Mouse (Mus musculus) monocyte, adult 5-6 weeks (primary cell): ENCODE results near the gene Pip5k1b. TPM values are rescaled to one million over a fixed set of nuclear protein-coding genes. Genes with fewer than 3 reads are reported as not detected.
A peak's percentile ranks its signal among the peaks of the same experiment; 100 is the strongest.
"Not testable (repeated sequence)": the region's sequence is repeated elsewhere in the genome, so short reads cannot be mapped to it uniquely, and the experiment has no call there.

ENCODE experiments used
- ATAC-seq: fragments of 153-309, 156-312 bp; replicated peaks from 2 replicates; pipeline ENCODE4 v1.8.0; 2017; ENCODE audit warnings: mild to moderate bottlenecking; ENCODE audit not compliant: low TSS enrichment, insufficient number of reproducible peaks, severe bottlenecking, poor library complexity, low FRiP score
- total RNA-seq: library from RNA; stranded (forward); fragments of 200-1000, 200-491, 200-594 nt; gene quantifications from 3 replicates; pipeline ENCODE4 v1.2.3, GENCODE M21; 2017

Pip5k1b gene
- 1.5 to 5.6 TPM (median 3.0 TPM) in 3 replicates for total RNA-seq

- 0 out of 2 replicates have a peak, but pooled peaks have one; percentile 21 for ATAC-seq
Observed at GRCm38 (mm10) chr19:24555466-24555903, at the start of gene Pip5k1b. Gene Pip5k1b (minus strand): TSS chr19:24555872.

DNA sequence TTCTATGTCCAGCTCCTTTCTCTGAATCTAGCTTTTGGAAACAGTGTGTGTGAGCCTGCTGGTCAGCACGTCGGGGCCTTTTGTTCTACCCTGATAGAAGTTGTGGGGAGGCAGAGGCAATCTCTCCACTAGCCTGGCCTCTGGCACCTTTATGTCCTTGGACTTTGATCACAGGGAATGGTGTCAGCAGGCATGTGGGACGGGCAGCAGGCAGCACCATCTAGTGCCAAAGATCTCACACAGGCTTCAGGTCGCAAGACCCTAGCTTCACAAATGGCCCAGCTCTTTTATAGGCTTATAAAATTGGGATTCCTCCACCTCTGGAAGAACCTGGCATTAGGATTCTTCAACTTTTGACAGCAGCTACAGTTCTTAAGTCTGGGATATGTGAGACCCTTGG is 48.4 kb upstream of the Pip5k1b start:
- no peak for ATAC-seq

DNA sequence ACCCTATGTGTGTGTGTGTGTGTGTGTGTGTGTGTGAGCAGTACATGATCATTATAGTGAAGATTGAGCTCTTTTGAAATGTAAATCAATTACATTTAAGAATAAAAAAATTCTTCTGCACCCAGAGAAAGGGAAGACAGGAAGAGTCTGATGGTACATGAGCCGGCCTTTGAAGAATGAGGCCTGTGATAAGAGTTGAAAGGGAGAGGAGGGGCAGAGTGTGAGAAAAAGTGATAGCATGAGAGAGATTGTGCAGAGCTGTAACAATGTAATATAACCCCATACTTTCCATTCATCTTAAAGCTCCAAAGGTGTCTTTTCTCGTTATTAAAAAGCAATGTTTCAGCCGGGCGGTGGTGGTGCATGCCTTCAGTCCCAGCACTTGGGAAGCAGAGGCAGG is 47.8 kb upstream of the Pip5k1b start:
- ATAC-seq: no peak

DNA sequence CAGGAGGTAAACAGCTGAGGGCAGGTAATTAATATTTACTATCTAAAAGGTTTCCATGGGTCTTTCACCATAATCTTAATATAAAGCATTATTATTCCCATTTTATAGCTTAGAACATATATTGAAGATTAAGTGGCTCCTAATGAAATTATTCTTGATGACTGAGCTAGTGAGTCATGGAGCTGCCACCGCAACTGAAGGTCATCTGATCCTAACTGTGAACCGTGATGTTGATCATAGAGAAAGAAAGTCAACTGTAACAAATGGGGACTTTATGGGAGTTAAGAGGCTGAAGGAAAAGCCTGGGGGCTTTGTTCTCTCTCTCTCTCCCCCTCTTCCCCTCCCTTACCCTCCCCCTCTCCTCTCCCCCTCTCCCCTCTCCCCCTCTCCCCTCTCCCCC is 31.1 kb upstream of the Pip5k1b start:
- no peak for ATAC-seq

- ATAC-seq: no peak
Observed at GRCm38 (mm10) chr19:24585171-24585570, 29.5 kb upstream of the Pip5k1b start.

DNA sequence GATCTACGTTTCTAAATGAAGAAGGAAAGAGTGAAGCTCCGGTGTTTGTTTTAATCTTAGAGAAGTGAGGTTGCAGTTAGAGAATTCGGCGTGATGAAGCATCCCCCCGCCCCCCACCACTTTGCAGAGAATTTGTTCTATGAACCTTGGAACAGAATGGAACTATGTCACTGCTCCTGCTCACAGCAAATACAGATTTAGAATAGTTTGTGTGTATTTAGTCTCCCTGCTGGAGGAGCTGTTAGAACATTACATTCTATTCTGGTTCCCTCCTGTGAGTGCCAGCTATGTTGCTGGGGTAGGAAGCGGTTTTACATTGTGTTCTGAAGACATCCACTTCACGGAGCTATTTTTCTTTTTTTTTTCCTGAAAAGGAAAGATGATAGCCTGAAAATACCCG is 28.3 kb upstream of the Pip5k1b start:
- no peak for ATAC-seq

GRCm38 (mm10) chr19:24576125-24576524 is 20.5 kb upstream of the Pip5k1b start:
- no peak for ATAC-seq

GRCm38 (mm10) chr19:24571756-24572181 is 16.1 kb upstream of the Pip5k1b start:
- no peak for ATAC-seq

GRCm38 (mm10) chr19:24570969-24571368 is 15.3 kb upstream of the Pip5k1b start:
- no peak for ATAC-seq

GRCm38 (mm10) chr19:24557456-24557855 is 1.8 kb upstream of the Pip5k1b start:
- ATAC-seq: no peak

- no peak for ATAC-seq
Observed at GRCm38 (mm10) chr19:24556585-24556966, 904 bp upstream of the Pip5k1b start.

GRCm38 (mm10) chr19:24555904-24556584 is 372 bp upstream of the Pip5k1b start:
- ATAC-seq: peak; percentile 66

- ATAC-seq: no peak
Observed at GRCm38 (mm10) chr19:24554911-24555465, 684 bp downstream of the Pip5k1b start.

- ATAC-seq: no peak
Observed at GRCm38 (mm10) chr19:24554425-24554824, 1.2 kb downstream of the Pip5k1b start.

DNA sequence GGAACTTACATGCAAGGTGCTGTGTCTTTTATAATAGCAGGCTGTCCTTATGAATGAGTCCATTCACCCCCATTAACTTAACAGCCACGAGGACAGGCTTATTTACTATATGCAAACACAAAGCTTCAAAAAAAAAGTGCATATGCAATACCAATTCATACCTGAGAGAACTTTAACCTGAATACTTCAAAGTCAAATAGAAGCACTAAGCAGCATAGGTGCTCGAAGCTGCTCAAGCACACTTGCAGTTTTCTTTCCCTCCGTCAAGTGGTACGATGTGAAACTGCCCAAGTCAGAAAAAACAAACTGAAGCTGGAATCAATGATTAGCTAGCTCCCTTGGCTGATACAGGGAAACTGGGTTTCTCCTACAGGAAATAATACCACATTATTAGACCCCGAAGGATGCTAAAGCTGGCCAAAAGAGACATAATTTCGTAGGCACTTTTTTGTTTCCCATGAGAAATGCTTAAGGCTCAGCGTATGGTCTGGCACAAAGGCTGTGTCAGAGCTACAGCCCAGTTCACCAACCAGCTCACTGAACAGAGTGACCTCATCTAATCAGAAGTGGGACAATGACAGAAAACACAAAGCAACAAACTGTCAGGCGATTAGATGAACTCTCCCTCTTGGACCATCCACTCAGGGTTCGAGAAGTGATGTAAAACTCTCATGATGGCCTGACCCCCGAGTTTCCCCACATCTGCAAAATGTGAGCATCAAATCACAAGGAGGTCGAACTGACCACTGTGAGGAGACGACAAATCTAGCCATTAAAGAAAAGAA is 2.2 kb downstream of the Pip5k1b start:
- ATAC-seq: no peak

DNA sequence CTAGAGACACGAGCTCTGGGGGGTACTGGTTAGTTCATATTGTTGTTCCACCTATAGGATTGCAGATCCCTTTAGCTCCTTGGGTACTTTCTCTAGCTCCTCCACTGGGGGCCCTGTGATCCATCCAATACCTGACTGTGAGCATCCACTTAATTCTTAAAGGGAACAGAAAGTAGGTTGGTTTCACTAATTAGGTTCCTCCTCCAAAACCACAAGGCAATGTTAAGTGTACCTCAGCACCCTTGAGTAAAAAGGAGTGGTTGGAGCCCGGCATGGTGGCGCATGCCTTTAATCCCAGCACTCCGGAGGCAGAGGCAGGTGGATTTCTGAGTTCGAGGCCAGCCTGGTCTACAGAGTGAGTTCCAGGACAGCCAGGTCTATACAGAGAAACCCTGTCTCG is 3.0 kb downstream of the Pip5k1b start:
- ATAC-seq: not testable (repeated sequence)

DNA sequence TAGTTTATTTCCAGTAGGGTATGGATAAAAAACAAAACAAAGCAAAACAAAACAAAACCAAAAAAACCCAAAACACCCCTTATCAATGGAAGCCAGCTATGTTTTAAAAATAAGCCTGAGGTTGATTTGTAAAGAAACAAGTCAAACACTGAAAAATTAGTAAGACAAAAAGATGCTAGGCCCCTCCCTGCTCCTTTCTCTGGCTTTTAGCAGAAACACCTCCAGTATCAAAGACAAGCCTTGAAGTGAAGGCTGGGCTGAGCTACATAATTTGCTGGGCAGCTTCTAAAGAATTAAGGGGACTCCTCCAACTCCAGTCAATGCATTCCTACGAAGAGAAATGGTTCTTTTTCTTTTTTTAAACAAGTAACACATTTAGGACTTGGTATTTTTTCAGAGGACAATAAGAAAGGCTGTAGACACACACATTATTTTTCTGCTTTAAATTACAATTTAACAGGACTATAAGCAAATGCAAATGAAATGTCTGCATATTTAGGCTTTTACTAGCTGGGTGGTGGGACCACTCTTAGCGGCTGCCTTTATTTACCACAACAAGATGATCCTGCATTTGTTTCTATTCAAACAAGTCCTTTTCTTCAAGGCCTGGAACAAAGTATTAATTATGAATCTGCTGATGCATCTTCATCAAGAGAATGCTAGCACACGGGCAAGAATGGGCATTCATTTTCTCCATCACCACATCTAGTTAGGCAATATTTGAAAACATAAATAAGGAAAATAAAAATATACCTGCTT is 4.3 kb downstream of the Pip5k1b start:
- no peak for ATAC-seq

DNA sequence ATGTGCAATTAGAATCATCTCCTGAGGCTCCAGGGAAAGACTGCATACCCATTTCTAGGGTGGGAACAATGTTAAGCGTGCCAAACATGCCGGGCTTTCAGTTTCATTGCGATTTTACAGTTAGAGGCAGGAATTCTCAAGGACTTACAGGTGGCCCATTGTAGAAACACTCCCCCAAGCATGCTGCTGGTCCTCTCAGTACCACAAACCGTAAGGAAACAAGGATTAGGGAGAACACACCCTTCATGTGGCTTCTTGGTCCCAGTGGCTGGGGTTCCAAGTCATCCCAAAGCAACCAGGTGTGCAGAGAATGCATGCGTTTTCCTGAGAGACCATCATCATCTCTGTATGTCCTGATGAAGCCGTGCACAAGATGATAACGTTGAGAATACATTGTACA is 4.9 kb downstream of the Pip5k1b start:
- ATAC-seq: no peak

DNA sequence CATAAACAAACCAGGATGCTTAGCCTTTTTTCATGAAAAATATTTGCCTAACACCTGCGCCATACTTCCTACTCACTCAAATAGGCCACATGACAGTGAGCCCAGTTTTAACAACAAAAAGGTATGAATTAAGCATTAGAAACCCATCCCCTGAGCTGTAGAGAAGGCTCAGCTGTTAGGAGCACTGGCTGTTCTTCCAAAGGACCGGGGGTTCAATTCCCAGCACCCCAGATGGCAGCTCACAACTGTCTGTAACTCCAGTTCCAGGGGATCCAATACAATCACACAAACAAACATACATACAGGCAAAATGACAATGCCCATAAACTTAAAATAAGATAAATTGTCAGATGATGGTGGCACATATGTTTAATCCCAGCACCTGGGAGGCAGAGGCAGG is 5.7 kb downstream of the Pip5k1b start:
- ATAC-seq: no peak
